Mouse (Mus musculus) heart, adult 18-20 months (tissue): ENCODE results near the gene Sptssb. TPM values are rescaled to one million over a fixed set of nuclear protein-coding genes. Genes with fewer than 3 reads are reported as not detected.

Experiments used
- DNase-seq, 2 experiments: peaks; one replicate each; pipeline ENCODE4 v3.0.0; 2021 to 2022; ENCODE audit warnings: mixed read lengths in 1 of 2
- long read RNA-seq, 2 experiments: library from polyadenylated mRNA; stranded (forward); transcript quantifications; one replicate each; pipeline ENCODE4 v2.0.0; 2021
- total RNA-seq, 2 experiments: library from RNA; stranded (reverse); gene quantifications; 2 replicates each; pipeline ENCODE4 v1.2.3; 2021

Gene Sptssb
- not detected for total RNA-seq
- long read RNA-seq, experiment 1: 0 reads
- long read RNA-seq, experiment 2: 0 reads

- DNase-seq: no peak
Measured at GRCm38 (mm10) chr3:69859858-69860588, at the start of gene Sptssb. Gene Sptssb, minus strand, starts transcription at chr3:69859940.

DNA sequence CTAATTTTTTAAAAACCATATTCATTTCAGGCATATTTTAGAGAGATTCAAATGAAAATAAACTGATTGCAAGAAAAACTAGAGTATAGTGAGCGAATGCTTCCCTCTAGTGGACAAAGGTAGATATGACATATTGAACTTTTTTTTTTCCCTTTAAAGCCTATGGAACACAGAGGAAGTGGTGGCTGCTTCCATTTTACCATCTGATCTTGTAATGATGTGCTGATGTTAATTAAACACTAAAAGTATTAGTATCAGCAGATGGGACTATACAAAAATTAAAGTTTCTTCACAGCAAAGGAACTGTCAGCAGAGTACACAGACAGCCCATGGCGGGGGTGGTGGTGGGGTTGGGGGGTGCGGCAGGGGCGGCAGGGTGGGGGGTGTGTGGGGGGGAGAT is 48.3 kb upstream of the Sptssb start:
- DNase-seq: no peak

DNA sequence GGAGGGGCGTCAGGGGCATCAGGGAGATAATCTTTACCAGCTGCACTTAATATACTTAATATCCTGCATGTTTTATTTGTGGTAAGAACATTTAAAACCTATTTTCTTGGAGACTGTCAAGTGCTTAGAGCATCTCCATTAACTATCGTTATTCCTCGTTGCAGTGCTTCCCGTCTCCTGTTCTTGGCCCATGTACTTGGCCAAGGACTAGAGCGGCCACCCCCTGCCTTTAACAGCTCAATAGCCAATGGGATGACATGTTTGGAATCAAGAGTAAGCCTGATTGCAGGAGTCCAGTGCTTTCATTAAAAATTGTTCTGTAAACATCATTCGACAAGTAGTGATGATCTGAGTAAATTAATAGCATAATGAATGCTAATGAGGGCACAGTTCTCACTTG is 47.8 kb upstream of the Sptssb start:
- no peak for DNase-seq

DNA sequence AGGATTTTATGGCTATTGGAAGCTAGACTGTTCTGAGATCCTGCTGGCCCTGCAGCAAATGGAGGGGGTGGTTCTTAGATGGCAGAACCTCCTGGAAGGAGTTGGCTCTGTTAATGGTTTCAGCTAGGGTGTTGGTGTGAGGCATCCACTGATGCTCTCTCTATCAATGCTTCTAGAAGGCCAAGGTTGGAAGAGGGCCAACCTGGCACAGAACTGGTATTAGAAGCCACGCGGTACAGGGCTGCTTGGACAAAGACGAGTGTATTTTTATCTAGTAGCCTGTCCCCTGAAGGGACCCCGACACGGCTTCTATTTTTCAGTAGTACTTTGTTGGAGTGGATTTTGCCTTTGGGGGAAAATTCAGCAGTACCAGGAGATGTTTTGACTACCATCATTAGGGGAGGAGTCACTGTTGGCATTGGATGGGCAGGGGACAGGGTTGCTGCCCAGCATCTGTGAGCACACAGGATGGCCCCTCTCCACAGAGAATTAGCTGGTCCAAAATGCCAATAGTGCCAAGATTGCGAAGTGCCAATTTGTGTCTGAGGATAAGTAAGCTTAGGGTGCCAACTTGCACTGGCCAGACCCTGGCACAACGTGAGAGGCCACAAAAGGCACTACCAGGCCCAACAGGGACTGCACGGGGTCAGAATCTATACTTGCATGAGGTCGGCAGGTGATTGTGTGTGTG is 43.2 kb upstream of the Sptssb start:
- peak in 1 of 2 experiments; percentile 2 for DNase-seq

DNA sequence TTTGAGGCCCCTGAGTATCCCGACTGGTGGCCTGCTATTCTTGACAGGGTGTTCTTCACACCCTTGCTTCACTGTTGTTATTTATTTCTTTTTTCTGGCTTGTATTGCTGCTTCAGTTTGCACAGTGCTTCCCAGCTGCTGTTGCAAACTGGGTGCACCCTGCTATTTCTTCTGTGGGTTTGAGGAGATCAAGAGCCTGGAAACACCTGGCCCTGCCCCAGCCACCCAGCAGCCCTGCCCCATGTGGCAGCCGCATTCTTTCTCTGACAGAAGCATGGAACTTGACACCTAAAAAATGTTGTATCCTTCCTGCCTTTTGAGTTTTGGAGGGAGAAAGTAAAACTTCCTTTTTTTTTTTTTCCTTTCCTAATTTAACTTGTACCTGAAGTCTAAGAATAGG is 42.6 kb upstream of the Sptssb start:
- DNase-seq: no peak

DNA sequence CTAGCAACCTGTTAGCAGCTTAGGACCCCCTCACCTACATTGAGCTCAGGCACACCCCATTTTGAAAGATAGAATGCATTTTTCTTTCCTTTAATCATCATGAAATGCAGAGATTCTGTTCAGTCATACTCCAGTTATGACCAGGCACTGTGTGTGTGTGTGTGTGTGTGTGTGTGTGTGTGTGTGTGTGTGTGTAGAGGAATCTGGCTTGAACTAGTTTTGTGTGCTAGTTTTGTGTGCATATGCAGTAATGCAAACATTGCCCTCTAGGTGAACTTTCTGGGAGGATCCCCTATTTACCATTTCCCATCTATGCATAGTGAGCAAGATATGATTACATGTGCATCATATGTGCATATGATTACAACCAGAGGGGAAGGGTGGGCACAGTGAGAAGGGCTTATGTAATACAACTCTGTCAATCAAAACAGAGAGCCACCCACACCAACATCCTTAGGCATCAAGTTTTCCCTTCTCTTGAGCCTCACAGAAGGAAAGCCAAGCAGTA is 42.2 kb upstream of the Sptssb start:
- DNase-seq: no peak

GRCm38 (mm10) chr3:69900335-69900734 is 40.6 kb upstream of the Sptssb start:
- DNase-seq: no peak

DNA sequence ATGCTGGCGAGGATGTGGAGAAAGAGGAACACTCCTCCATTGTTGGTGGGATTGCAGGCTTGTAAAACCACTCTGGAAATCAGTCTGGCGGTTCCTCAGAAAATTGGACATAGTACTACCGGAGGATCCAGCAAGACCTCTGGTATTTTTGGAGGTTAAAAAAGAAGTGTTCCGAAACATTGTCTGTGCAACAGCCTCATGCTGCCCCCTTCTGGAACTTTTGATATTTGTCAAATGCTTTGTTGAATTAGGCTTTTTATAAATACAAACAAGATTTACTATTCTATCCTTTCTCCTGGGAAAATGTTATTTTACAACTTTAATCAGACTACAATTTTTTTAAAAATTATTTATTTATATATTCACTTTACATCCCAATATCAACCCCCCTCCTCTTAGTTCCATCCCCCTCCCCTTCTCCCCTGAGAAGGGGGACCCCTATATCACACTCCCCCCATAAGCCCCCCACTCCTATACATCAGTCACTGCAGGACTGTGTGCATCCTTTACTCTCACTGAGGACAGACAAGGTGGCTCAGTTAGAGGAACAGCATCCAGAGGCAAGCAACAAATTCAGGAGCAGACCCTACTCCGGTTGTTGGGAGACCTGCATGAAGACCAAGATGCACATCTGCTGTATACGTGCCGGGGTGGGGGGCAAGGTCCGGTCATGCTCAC is 38.3 kb upstream of the Sptssb start:
- peak in 1 of 2 experiments; percentile 24 for DNase-seq

DNA sequence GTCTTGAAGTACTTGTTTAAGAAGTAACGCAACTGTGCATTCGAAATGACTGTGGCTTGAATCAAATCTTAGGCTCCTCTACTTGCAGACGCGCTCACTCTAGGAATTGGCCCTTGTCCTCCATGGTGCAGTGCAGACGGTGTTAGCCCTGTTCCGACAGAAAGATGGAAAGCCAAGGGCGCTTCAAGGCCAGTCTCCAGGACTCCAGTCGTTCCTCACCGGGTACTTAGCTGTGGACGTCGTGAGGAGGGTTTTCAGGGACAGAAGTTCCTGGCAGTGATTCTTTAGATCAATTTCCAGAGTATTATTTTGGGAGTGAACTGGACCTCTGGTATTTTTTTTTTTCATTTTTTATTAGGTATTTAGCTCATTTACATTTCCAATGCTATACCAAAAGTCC is 35.8 kb upstream of the Sptssb start:
- DNase-seq: no peak

DNA sequence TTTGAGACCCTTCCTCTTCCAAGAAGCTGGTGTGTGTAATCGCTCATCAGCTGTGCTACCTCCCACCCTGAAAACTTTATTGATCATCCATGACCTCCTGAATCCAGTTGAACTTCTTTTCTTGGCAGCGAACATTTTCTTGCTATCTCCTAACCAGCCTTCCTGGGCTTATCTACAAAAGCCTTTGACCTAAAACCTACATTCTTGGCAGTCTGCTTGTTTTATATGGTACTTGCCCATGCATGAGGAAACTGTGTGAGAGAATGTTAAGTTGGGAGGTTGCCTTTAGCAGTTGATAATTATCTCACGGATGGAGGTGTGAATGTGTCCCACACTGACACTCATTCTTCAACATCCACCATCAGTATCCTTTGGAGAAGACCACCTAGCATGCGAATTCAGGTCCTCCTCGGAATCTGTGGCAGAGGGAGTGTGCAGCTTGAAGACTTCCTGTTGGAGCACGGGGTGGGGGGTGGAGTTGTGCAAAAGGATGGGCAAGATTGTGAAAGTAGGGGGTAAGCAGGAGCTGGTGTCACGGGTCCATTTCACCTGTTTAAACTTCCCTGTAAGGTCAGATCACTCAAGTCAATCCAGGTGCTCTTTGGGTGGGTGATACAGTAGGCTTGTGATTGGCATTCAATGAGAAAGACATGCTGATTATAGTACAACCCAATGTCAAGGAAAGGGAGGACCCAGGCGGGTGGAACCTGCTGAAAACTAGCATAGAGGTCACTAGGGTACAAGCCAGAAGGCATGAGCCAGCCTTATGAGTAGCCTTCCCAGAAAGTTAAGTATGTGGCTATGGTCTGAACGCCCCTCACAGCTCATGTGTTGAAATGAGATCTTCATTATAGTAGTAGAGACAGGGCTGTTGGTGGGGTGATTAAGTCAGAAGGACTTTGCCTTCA is 32.7 kb upstream of the Sptssb start:
- no peak for DNase-seq

GRCm38 (mm10) chr3:69885866-69886265 is 26.1 kb upstream of the Sptssb start:
- no peak for DNase-seq

DNA sequence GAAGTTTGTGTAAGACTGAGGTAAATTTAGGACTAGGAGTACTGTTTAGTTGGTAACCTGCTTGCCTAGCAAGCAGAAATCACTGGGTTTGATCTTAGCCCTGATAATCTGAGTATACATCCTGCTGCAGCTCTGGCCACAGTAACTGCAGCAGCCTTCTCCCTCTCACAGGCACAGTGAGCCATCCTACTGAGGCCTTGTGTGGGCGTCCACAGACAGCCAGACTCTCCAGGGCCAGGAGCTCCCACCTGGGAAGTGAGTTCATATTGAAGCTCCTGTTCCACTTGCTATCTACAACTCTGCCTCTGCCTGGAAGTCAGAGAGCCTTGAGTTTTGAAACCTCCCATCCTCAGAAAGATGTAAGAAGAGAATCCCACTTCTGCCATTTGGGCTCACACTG is 24.0 kb upstream of the Sptssb start:
- no peak for DNase-seq

- DNase-seq: no peak
Measured at GRCm38 (mm10) chr3:69877538-69877937, 17.8 kb upstream of the Sptssb start.

- no peak for DNase-seq
Measured at GRCm38 (mm10) chr3:69874721-69875120, 15.0 kb upstream of the Sptssb start.

DNA sequence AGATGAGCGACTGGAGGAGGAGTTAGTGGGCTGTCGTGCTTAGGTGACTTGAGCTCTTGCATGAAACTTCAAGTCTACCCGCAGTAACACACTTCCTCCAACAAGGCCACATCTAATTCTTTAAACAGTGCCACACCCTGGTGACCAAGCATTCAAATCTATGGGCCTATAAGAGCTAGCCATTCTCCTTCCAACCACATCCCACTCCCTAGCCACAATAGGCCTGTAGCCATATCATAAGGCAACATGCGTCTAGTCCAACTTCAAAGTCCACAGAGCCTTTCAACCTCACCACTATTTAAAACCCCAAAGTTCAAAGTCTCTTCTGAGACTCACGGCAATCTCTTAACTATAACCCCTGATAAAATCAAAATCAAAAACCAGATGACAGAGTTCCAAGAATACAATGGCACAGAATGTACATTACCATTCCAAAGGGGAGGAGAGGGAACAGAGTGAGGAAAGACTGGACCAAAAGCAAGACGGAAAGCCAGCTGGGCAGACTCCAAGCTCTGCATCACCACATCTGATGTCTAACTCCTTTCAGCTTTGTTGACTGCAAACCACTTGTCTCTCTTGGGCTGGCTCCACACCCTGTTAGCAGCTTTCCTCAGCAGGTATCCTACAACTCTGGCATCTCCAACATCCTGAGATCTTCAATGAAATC is 13.1 kb upstream of the Sptssb start:
- no peak for DNase-seq

GRCm38 (mm10) chr3:69871174-69871573 is 11.4 kb upstream of the Sptssb start:
- no peak for DNase-seq

- DNase-seq: no peak
Measured at GRCm38 (mm10) chr3:69869702-69870101, 10.0 kb upstream of the Sptssb start.

GRCm38 (mm10) chr3:69861789-69862395 is 2.2 kb upstream of the Sptssb start:
- DNase-seq: no peak

- DNase-seq: no peak
Measured at GRCm38 (mm10) chr3:69860589-69861521, 1.1 kb upstream of the Sptssb start.

- DNase-seq: no peak
Measured at GRCm38 (mm10) chr3:69839485-69839884, 20.3 kb downstream of the Sptssb start.
